7 mouse cellular contexts compared by ENCODE assay signal in the genomic region with DNA sequence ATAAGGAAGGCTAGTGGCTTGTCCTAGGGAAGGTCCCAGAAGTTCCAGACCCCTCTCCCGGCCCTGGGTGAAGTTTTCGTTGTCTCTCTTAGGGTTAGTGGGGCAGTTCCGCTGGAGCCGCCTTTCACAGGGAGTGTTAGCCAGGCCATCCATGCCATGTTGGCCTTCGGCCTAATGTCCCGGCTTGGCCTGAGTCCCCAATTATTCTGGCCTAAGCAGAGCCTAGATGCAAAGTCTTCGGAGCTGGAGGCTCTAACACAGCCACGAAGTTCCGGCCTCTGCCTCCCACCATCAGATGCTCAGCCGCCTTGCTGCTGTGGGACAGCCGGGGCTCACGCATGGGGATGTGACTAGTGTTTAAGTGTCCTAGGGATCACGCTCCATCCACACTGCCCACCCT. TPM values are rescaled to one million over a fixed set of nuclear protein-coding genes. Genes with fewer than 3 reads are reported as not detected.
DNase-seq lines count a peak whose midpoint lies in the region; ATAC-seq and TF ChIP-seq lines count a peak whose summit lies in the region.

No protein-coding gene starts in this region.

- H3K4me1 ChIP-seq in CH12.LX (ENCODE audit: control insufficient read depth in 1 of 2, insufficient read depth in 2 of 2), result peaks cover 5 to 56% of the 10 kb centered on the region in 2 experiments
- peaks cover 17% of the 10 kb centered on the region; the same call in 1 of the 2 replicates for H3K4me1 ChIP-seq in forebrain, embryonic 14.5 days (ENCODE audit: control insufficient read depth, insufficient read depth, low read length)
- H3K4me1 ChIP-seq in hindbrain, postnatal 0 days (ENCODE audit: insufficient read depth, low read length), result peaks cover 16% of the 10 kb centered on the region; the same call in 1 of the 2 replicates
- H3K4me1 ChIP-seq in liver, embryonic 15.5 days (replicated peaks), result peaks cover 34% of the 10 kb centered on the region
- H3K4me1 ChIP-seq in small intestine, adult 2 months (ENCODE audit: control insufficient read depth, insufficient read depth, insufficient read length, low read length), result peaks cover 53% of the 10 kb centered on the region

- in situ Hi-C loops in CH12.LX (cut with MboI; ENCODE audit: low pct_ligation_motif_present, low pct_unique_long_range_greater_than_20kb, low sequenced_read_pairs), result loop anchor here (5.0 to 10.0 kb wide), 3 partner anchors 72 to 265 kb away; a partner anchor contains a TSS

- no peaks in the 10 kb centered on the region for H3K27me3 ChIP-seq in CH12.LX (replicated peaks)
- peaks cover 7% of the 10 kb centered on the region; the same call in 1 of the 2 replicates for H3K27me3 ChIP-seq in forebrain, embryonic 14.5 days (replicated peaks; ENCODE audit: control insufficient read depth, insufficient read depth, low read length)
- peaks cover 10% of the 10 kb centered on the region; the same call in 1 of the 2 replicates for H3K27me3 ChIP-seq in hindbrain, postnatal 0 days (ENCODE audit: insufficient read depth, low read length)
- peaks cover 59% of the 10 kb centered on the region for H3K27me3 ChIP-seq in liver, embryonic 15.5 days
- no peaks in the 10 kb centered on the region for H3K27me3 ChIP-seq in small intestine, adult 2 months (ENCODE audit: control insufficient read depth, insufficient read depth, low read length)

- H3K36me3 ChIP-seq in CH12.LX (replicated peaks in 1 of 2; ENCODE audit: control insufficient read depth in 1 of 2, insufficient read depth in 1 of 2, low read length in 1 of 2), result peaks cover 8 to 42% of the 10 kb centered on the region in 2 experiments
- peaks cover 5% of the 10 kb centered on the region; the same call in 1 of the 2 replicates for H3K36me3 ChIP-seq in forebrain, embryonic 14.5 days (ENCODE audit: control insufficient read depth, insufficient read depth, low read length)
- H3K36me3 ChIP-seq in hindbrain, postnatal 0 days (ENCODE audit: insufficient read depth, low read length), result no peaks in the 10 kb centered on the region; the same call in 1 of the 2 replicates
- H3K36me3 ChIP-seq in liver, embryonic 15.5 days (replicated peaks), result no peaks in the 10 kb centered on the region
- H3K36me3 ChIP-seq in small intestine, adult 2 months (ENCODE audit: control insufficient read depth, insufficient read depth, low read length), result peaks cover 22% of the 10 kb centered on the region

- no peak for TF ChIP-seq CTCF in CH12.LX (conservative IDR thresholded peaks at IDR 0.05 in 1 of 2, IDR thresholded peaks at IDR 0.05 in 1 of 2; ENCODE audit: low read depth in 2 of 2, low read length in 2 of 2)
- TF ChIP-seq CTCF in hindbrain, postnatal 0 days (IDR thresholded peaks at IDR 0.05; ENCODE audit: low read depth), result no peak
- TF ChIP-seq CTCF in small intestine, adult 2 months (IDR thresholded peaks at IDR 0.05; ENCODE audit: extremely low read depth, insufficient read length, insufficient replicate concordance, low read depth, low read length), result no peak

- no peak for TF ChIP-seq POLR2A in CH12.LX (IDR thresholded peaks at IDR 0.05; ENCODE audit: low read depth, low read length)
- no peak for TF ChIP-seq POLR2A in small intestine, adult 2 months (IDR thresholded peaks at IDR 0.05; ENCODE audit: low read depth, low read length)

- peak; percentile 74 for DNase-seq in 3134 (ENCODE audit: extremely low read depth, insufficient read length, low spot score)
- no peak for DNase-seq in CH12.LX (ENCODE audit: extremely low read depth)
- DNase-seq in forebrain, embryonic 14.5 days (ENCODE audit: low spot score), result no peak
- peak; percentile 43 for DNase-seq in hindbrain, postnatal 0 days (ENCODE audit: low spot score)
- no peak for DNase-seq in urinary bladder, postnatal 4 days (ENCODE audit: low spot score in 2 of 2)

- H3K27ac ChIP-seq in CH12.LX (ENCODE audit: insufficient read depth, low read depth), result no peak overlapping the region
- no peak overlapping the region for H3K27ac ChIP-seq in forebrain, embryonic 14.5 days (ENCODE audit: low read depth, low read length)
- peak overlapping the region; percentile 71; the same call in 1 of the 2 replicates for H3K27ac ChIP-seq in hindbrain, postnatal 0 days
- H3K27ac ChIP-seq in liver, embryonic 15.5 days (replicated peaks), result no peak overlapping the region
- peak overlapping the region; percentile 90 for H3K27ac ChIP-seq in small intestine, adult 2 months (ENCODE audit: insufficient read depth, low read depth, low read length)

- H3K4me3 ChIP-seq in CH12.LX (replicated peaks in 1 of 3; ENCODE audit: low read depth in 2 of 3, low read length in 2 of 3, poor library complexity in 1 of 3), result no peak overlapping the region
- peak overlapping the region; percentile 49 for H3K4me3 ChIP-seq in forebrain, embryonic 14.5 days (ENCODE audit: low read depth, low read length)
- H3K4me3 ChIP-seq in hindbrain, postnatal 0 days (ENCODE audit: low read length), result peak overlapping the region; percentile 50
- H3K4me3 ChIP-seq in liver, embryonic 15.5 days (replicated peaks), result peak overlapping the region; percentile 58
- H3K4me3 ChIP-seq in small intestine, adult 2 months (ENCODE audit: low read depth, low read length), result peak overlapping the region; percentile 95

- TF ChIP-seq RAD21 in CH12.LX (IDR thresholded peaks at IDR 0.05; ENCODE audit: low read depth, low read length), result no peak

- no peak for ATAC-seq in forebrain, embryonic 14.5 days
- ATAC-seq in hindbrain, postnatal 0 days, result no peak
- ATAC-seq in liver, embryonic 15.5 days (ENCODE audit: insufficient read depth), result no peak

- dilution Hi-C loops in CH12.LX (cut with MboI; ENCODE audit: extremely low pct_ligation_motif_present, extremely low pct_unique_long_range_greater_than_20kb, low sequenced_read_pairs), result no loop called here

- H3K79me2 ChIP-seq in CH12.LX (replicated peaks; ENCODE audit: control insufficient read depth, extremely low read depth, insufficient read depth, poor library complexity, severe bottlenecking), result no peaks in the 10 kb centered on the region

- WGBS in forebrain, embryonic 14.5 days, result 39% methylated on average over 13 of the region's 13 CpGs
- WGBS in hindbrain, postnatal 0 days, result 34% methylated on average over 13 of the region's 13 CpGs
- 58% methylated on average over 13 of the region's 13 CpGs for whole genome bisulfite sequencing in liver, embryonic 15.5 days (ENCODE audit: insufficient replicate concordance)
- WGBS in small intestine, adult 2 months, result 58% methylated on average over 13 of the region's 13 CpGs

- H3K9me3 ChIP-seq in CH12.LX (replicated peaks; ENCODE audit: low read length), result no peaks in the 10 kb centered on the region
- H3K9me3 ChIP-seq in forebrain, embryonic 14.5 days (replicated peaks; ENCODE audit: control insufficient read depth, low read length), result no peaks in the 10 kb centered on the region
- H3K9me3 ChIP-seq in hindbrain, postnatal 0 days (ENCODE audit: low read length), result no peaks in the 10 kb centered on the region
- no peaks in the 10 kb centered on the region for H3K9me3 ChIP-seq in liver, embryonic 15.5 days (replicated peaks)

- H3K4me2 ChIP-seq in CH12.LX (ENCODE audit: insufficient read depth, low read depth, poor library complexity, severe bottlenecking), result 0 out of 2 replicates have a peak overlapping the region, but pooled peaks have one; percentile 55
- H3K4me2 ChIP-seq in forebrain, embryonic 14.5 days (ENCODE audit: low read length), result peak overlapping the region; percentile 96
- H3K4me2 ChIP-seq in hindbrain, postnatal 0 days (ENCODE audit: low read depth, low read length), result peak overlapping the region; percentile 94
- H3K4me2 ChIP-seq in liver, embryonic 15.5 days, result peak overlapping the region; percentile 67

- no peak overlapping the region for H3K9ac ChIP-seq in CH12.LX (ENCODE audit: insufficient read depth, low read depth)
- peak overlapping the region; percentile 68; the same call in 1 of the 2 replicates for H3K9ac ChIP-seq in forebrain, embryonic 14.5 days (ENCODE audit: low read length)
- peak overlapping the region; percentile 50 for H3K9ac ChIP-seq in hindbrain, postnatal 0 days (replicated peaks; ENCODE audit: low read length)
- no peak overlapping the region for H3K9ac ChIP-seq in liver, embryonic 15.5 days

- no peak for TF ChIP-seq EP300 in CH12.LX (IDR thresholded peaks at IDR 0.05; ENCODE audit: low read length)

RNA-seq across cellular contexts. Expression of a gene that starts 1.6 kb away (rescaled TPM):
- 6.2 and 8.3 TPM in 2 replicates for total RNA-seq in CH12.LX (2012; rRNA removed)
- total RNA-seq in CH12.LX (2014; rRNA removed), result 1.2 and 1.4 TPM in 2 replicates
- polyA plus RNA-seq in CH12.LX (2012; ENCODE audit: insufficient read length, low read depth), result 7.9 and 8.0 TPM in 2 replicates
- 53.3 and 62.4 TPM in 2 replicates for polyA plus RNA-seq in forebrain, embryonic 14.5 days (2014; fragmentation: Nextera tagmentation; extraction: Ambion mirVana)
- total RNA-seq in hindbrain, postnatal 0 days (2014; rRNA removed), result 49.9 and 63.4 TPM in 2 replicates
- 54.8 and 55.7 TPM in 2 replicates for polyA plus RNA-seq in hindbrain, postnatal 0 days (2015; fragmentation: Nextera tagmentation; extraction: Ambion mirVana)
- polyA plus RNA-seq in liver, embryonic 15.5 days (2015; fragmentation: Nextera tagmentation; extraction: Ambion mirVana), result 20.5 and 21.5 TPM in 2 replicates
- 143 and 197 TPM in 2 replicates for polyA plus RNA-seq in small intestine, adult 2 months (2012; rRNA removed)

RNA-seq across cellular contexts. Expression of a gene that starts 8.2 kb away (rescaled TPM):
- 0.04 and 0.08 TPM in 2 replicates for total RNA-seq in CH12.LX (2012; rRNA removed)
- total RNA-seq in CH12.LX (2014; rRNA removed), result not detected in 2 replicates
- polyA plus RNA-seq in CH12.LX (2012; ENCODE audit: insufficient read length, low read depth), result 0.07 and 0.16 TPM in 2 replicates
- 0.05 and 0.06 TPM in 2 replicates for polyA plus RNA-seq in forebrain, embryonic 14.5 days (2014; fragmentation: Nextera tagmentation; extraction: Ambion mirVana)
- total RNA-seq in hindbrain, postnatal 0 days (2014; rRNA removed), result 0.21 TPM in 1 of 2 replicates, not detected in the other
- polyA plus RNA-seq in hindbrain, postnatal 0 days (2015; fragmentation: Nextera tagmentation; extraction: Ambion mirVana), result not detected in 2 replicates
- polyA plus RNA-seq in liver, embryonic 15.5 days (2015; fragmentation: Nextera tagmentation; extraction: Ambion mirVana), result not detected in 2 replicates
- polyA plus RNA-seq in small intestine, adult 2 months (2012; rRNA removed), result 0.08 and 0.30 TPM in 2 replicates

RNA-seq across cellular contexts. Expression of a gene that starts 9.0 kb away (rescaled TPM):
- 4.2 and 6.4 TPM in 2 replicates for total RNA-seq in CH12.LX (2012; rRNA removed)
- 2.1 and 2.7 TPM in 2 replicates for total RNA-seq in CH12.LX (2014; rRNA removed)
- polyA plus RNA-seq in CH12.LX (2012; ENCODE audit: insufficient read length, low read depth), result 6.4 and 6.5 TPM in 2 replicates
- 0.62 and 0.69 TPM in 2 replicates for polyA plus RNA-seq in forebrain, embryonic 14.5 days (2014; fragmentation: Nextera tagmentation; extraction: Ambion mirVana)
- 0.36 and 0.58 TPM in 2 replicates for total RNA-seq in hindbrain, postnatal 0 days (2014; rRNA removed)
- polyA plus RNA-seq in hindbrain, postnatal 0 days (2015; fragmentation: Nextera tagmentation; extraction: Ambion mirVana), result 0.99 and 1.9 TPM in 2 replicates
- polyA plus RNA-seq in liver, embryonic 15.5 days (2015; fragmentation: Nextera tagmentation; extraction: Ambion mirVana), result 0.24 and 0.64 TPM in 2 replicates
- 35.1 and 45.3 TPM in 2 replicates for polyA plus RNA-seq in small intestine, adult 2 months (2012; rRNA removed)

RNA-seq across cellular contexts. Expression of a gene that starts 28.5 kb away (rescaled TPM):
- total RNA-seq in CH12.LX (2012; rRNA removed) (15.2 and 18.4 TPM in 2 replicates), CH12.LX (2014; rRNA removed) (7.2 and 7.9 TPM in 2 replicates)
- polyA plus RNA-seq in CH12.LX (2012; ENCODE audit: insufficient read length, low read depth), result 28.0 and 31.9 TPM in 2 replicates
- 4.7 and 4.9 TPM in 2 replicates for polyA plus RNA-seq in forebrain, embryonic 14.5 days (2014; fragmentation: Nextera tagmentation; extraction: Ambion mirVana)
- total RNA-seq in hindbrain, postnatal 0 days (2014; rRNA removed), result 10.9 and 11.6 TPM in 2 replicates
- 8.0 and 8.9 TPM in 2 replicates for polyA plus RNA-seq in hindbrain, postnatal 0 days (2015; fragmentation: Nextera tagmentation; extraction: Ambion mirVana)
- polyA plus RNA-seq in liver, embryonic 15.5 days (2015; fragmentation: Nextera tagmentation; extraction: Ambion mirVana), result 27.6 and 29.0 TPM in 2 replicates
- polyA plus RNA-seq in small intestine, adult 2 months (2012; rRNA removed), result 34.9 and 46.1 TPM in 2 replicates

Comparison
In these comparisons a context has a peak if more than half of its experiments do, and no peak if none do; other contexts are left out.
1. DNase-seq: peak in 3134 (single experiment) and hindbrain, postnatal 0 days (single experiment); none in CH12.LX (single experiment), forebrain, embryonic 14.5 days (single experiment) and urinary bladder, postnatal 4 days (0 of 2).
2. H3K27ac ChIP-seq: peak in hindbrain, postnatal 0 days (single experiment) and small intestine, adult 2 months (single experiment); none in CH12.LX (single experiment), forebrain, embryonic 14.5 days (single experiment) and liver, embryonic 15.5 days (single experiment).
3. H3K4me3 ChIP-seq: peak in forebrain, embryonic 14.5 days (single experiment), hindbrain, postnatal 0 days (single experiment), liver, embryonic 15.5 days (single experiment) and small intestine, adult 2 months (single experiment); none in CH12.LX (0 of 3).
4. H3K9ac ChIP-seq: peak in forebrain, embryonic 14.5 days (single experiment) and hindbrain, postnatal 0 days (single experiment); none in CH12.LX (single experiment) and liver, embryonic 15.5 days (single experiment).
5. Peak in every context shown above with its lines, with median percentiles within 50 percentile points of each other: H3K4me2 ChIP-seq.